Mouse (Mus musculus) heart, postnatal 0 days (tissue): ENCODE measurements at regions not wholly inside any gene's neighbourhood (a gene's known extent, or its start where the extent isn't known, plus 50 kb on each side); places are given as distances from the start of the nearest gene placed in this dataset.

Experiments used
- ATAC-seq: fragments of 200-750 bp; cut with Nextera tagmentation; 2 replicates; pipeline ENCODE4 v1.8.0; 2017; ENCODE audit warnings: low read depth, moderate number of reproducible peaks, moderate library complexity; ENCODE audit not compliant: insufficient read depth
- DNase-seq: peaks from one replicate; pipeline ENCODE4 v3.0.0-alpha.2; 2016; ENCODE audit warnings: low spot score
- H3K27ac ChIP-seq: fragments of 300-500 bp; sonication (generic); 2 replicates; pipeline ENCODE4 v1.5.1; 2014; ENCODE audit warnings: low read depth, mild to moderate bottlenecking
- H3K27me3 ChIP-seq: fragments of 300-500 bp; sonication (generic); 2 replicates; pipeline ENCODE4 v1.6.1; 2014; ENCODE audit warnings: low read length, mixed read lengths; ENCODE audit not compliant: control insufficient read depth, insufficient read depth
- H3K36me3 ChIP-seq: fragments of 300-500 bp; sonication (generic); replicated peaks from 2 replicates; pipeline ENCODE4 v1.6.1; 2014; ENCODE audit warnings: low read length, mixed read lengths; ENCODE audit not compliant: control insufficient read depth, insufficient read depth
- H3K4me1 ChIP-seq: fragments of 300-500 bp; sonication (generic); 2 replicates; pipeline ENCODE4 v1.6.1; 2014; ENCODE audit warnings: antibody characterized with exemption; ENCODE audit not compliant: control insufficient read depth, insufficient read depth
- H3K4me2 ChIP-seq: fragments of 300-500 bp; sonication (generic); 2 replicates; pipeline ENCODE4 v1.6.1; 2014; ENCODE audit warnings: low read depth, mild to moderate bottlenecking, low read length, moderate library complexity
- H3K4me3 ChIP-seq: fragments of 300-500 bp; sonication (generic); 2 replicates; pipeline ENCODE4 v1.5.1; 2014; ENCODE audit warnings: low read depth, low read length
- H3K9ac ChIP-seq: fragments of 300-500 bp; sonication (generic); replicated peaks from 2 replicates; pipeline ENCODE4 v1.6.1; 2014; ENCODE audit warnings: low read depth, low read length, mixed read lengths
- H3K9me3 ChIP-seq: fragments of 300-500 bp; sonication (generic); replicated peaks from 2 replicates; pipeline ENCODE4 v1.6.1; 2016; ENCODE audit warnings: low read length; ENCODE audit not compliant: control insufficient read depth
- CTCF ChIP-seq: IDR thresholded peaks from 2 replicates; pipeline ENCODE4 v1.5.1; 2016; ENCODE audit warnings: antibody characterized with exemption, control low read depth, low read depth
- EP300 ChIP-seq: IDR thresholded peaks from 2 replicates; pipeline ENCODE4 v1.6.1; 2016; ENCODE audit warnings: antibody characterized with exemption, low read depth
- WGBS: fragments of 180-500 bp; shearing (Covaris S2); extraction: QIAGEN DNeasy Blood & Tissue Kit; methylation state at CpG from one replicate; pipeline ENCODE4 v1.1.7; 2014; 5-methylcytosine and 5-hydroxymethylcytosine counted together

DNA sequence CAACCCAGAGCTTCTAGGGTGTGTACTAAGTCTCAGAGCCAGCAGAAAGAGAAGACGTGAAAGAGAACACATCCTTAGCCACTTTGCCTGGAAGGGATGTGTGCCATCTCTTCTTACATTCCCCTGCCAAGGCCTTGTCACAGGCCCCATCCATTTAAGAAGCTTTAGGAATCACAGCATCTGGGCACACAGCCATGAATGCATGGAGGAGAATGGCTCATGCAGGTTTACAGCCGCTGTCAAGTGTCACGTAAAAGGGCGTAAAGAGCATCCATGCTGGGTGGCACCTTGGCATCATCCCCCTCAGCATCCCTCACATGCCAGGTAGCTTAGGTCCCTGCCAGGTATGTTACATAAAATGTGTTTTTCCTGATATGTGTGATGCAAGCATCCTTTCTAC lies 66.1 kb upstream of the Spats2l start:
- ATAC-seq = no peak
- Histone ChIP-seq H3K4me1 (no peaks in the 10 kb centered on the region), H3K27ac (no peak overlapping the region), H3K36me3 (no peaks in the 10 kb centered on the region), H3K4me3 (no peak overlapping the region), H3K4me2 (no peak overlapping the region), H3K9me3 (no peaks in the 10 kb centered on the region), H3K27me3 (no peaks in the 10 kb centered on the region), H3K9ac (no peak overlapping the region)
- whole genome bisulfite sequencing = 84% methylated on average over 4 of the region's 4 CpGs
- TF ChIP-seq EP300 (no peak), CTCF (no peak)
- DNase-seq = no peak

- Histone ChIP-seq H3K36me3 (no peaks in the 10 kb centered on the region), H3K9me3 (no peaks in the 10 kb centered on the region), H3K4me1 (no peaks in the 10 kb centered on the region), H3K27ac (no peak overlapping the region), H3K4me3 (no peak overlapping the region), H3K27me3 (no peaks in the 10 kb centered on the region), H3K9ac (no peak overlapping the region), H3K4me2 (no peak overlapping the region)
- TF ChIP-seq CTCF = no peak
- no peak for TF ChIP-seq EP300
- no peak for ATAC-seq
- DNase-seq = no peak
- WGBS = 58% methylated on average over 5 of the region's 5 CpGs
Observed at GRCm38 (mm10) chr1:57712916-57713503, 61.0 kb upstream of the Spats2l start.

GRCm38 (mm10) chr1:57717139-57717800 lies 56.7 kb upstream of the Spats2l start:
- 64% methylated on average over 5 of the region's 5 CpGs for WGBS
- Histone ChIP-seq H3K9ac (no peak overlapping the region), H3K27ac (no peak overlapping the region), H3K36me3 (no peaks in the 10 kb centered on the region), H3K4me3 (no peak overlapping the region), H3K27me3 (no peaks in the 10 kb centered on the region), H3K4me2 (no peak overlapping the region), H3K9me3 (no peaks in the 10 kb centered on the region), H3K4me1 (no peaks in the 10 kb centered on the region)
- ATAC-seq = no peak
- DNase-seq = no peak
- TF ChIP-seq EP300 (no peak), CTCF (no peak)

DNA sequence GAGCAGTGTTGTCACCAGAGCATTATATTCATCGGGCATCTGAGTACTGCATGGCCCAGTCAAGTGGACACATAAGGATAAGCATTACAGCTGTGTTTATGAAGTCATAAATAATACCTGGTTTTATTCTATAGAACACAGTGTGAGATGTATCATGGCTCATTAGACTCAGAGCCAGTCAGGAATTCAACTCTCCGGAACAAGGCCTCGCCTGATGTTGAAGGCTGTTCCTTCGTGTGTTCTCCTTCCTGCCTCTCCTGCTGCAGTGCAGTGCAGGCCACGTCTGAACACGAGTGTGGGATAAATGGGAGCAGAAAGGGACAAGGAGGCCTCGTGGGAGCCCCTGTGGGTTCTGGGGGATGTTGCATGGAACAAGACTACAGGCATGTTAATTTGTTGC lies 55.6 kb upstream of the Spats2l start:
- DNase-seq (no peak), ATAC-seq (no peak)
- 72% methylated on average over 7 of the region's 7 CpGs for WGBS
- no peaks in the 10 kb centered on the region for H3K9me3 ChIP-seq
- H3K36me3 ChIP-seq = no peaks in the 10 kb centered on the region
- no peak overlapping the region for H3K9ac ChIP-seq
- TF ChIP-seq EP300 = no peak
- no peak for TF ChIP-seq CTCF
- H3K4me1 ChIP-seq = no peaks in the 10 kb centered on the region
- no peak overlapping the region for H3K27ac ChIP-seq
- no peaks in the 10 kb centered on the region for H3K27me3 ChIP-seq
- H3K4me3 ChIP-seq = no peak overlapping the region
- no peak overlapping the region for H3K4me2 ChIP-seq
